Mouse (Mus musculus) right cerebral cortex, postnatal 36 days (tissue): ENCODE data around the gene Ppox.
"Not testable (repeated sequence)": the region's sequence is repeated elsewhere in the genome, so short reads cannot be mapped to it uniquely, and the experiment has no call there.

Experiments
- DNase-seq, 2 experiments: peaks; one replicate each; pipeline ENCODE4 v3.0.0; 2022; ENCODE audit warnings: low spot score in 2 of 2, mixed read lengths in 1 of 2

The Ppox gene

GRCm38 (mm10) chr1:171280916-171281527 is at the start of gene Ppox:
Gene Ppox, minus strand, starts transcription at chr1:171281186.
- DNase-seq = peak; percentile 91 to 96

DNA sequence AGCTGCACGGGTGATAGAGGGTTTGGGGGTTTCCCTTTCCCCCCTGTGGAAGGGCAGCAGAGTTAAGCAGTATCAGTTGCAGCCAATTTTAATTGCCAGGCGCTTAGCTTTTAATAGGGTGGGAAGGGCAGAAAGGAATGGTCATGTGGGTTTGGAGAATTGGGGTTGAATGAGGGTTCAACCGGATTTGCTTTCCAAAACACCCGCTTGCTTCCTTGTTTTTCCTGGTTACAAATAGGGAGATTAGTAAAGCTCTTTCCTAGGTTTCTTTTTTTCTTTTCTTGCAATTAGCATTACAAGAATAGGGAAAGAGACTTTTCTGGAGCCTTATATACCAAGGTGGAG is 49.2 kb upstream of the Ppox start:
- DNase-seq = no peak

DNA sequence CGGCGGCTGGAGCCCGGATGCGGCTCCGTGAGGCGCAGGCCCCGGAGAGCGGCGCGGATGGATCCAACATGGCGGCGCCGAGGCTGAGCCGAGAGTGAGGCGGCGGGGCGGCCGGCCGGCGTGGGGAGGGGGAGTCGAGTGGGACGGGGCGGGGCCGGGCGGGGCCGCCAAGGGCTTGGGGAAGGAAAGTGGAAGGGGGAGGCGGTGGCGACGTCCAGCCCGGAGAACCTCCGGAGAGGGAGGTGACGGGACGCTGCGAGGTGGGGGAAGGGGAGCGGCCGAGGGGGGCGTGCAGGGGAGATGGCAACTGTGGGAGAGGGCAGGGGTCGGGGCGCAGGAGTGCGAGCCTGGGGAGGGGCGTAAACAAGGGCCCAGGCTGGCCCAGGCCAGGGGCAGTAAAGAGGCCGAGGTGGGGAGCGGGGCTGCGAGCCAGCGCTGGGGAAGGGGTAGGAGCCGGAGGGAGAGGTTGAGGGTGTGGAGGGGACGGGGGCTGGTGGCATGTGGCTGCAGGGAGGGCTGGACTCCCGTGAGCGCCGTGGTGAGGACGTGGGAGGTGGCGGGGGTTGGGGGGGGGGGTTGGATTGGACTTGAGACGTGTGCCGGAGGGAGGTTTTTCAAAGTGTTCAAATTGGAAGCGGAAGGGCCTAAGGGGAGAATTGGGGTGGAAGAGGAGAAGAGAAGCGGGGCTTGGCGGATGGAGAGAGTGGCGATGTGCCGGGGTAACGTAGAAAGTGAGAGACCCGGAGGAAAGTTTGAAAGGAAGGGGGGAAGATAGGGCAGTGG is 48.6 kb upstream of the Ppox start:
- no peak for DNase-seq

DNA sequence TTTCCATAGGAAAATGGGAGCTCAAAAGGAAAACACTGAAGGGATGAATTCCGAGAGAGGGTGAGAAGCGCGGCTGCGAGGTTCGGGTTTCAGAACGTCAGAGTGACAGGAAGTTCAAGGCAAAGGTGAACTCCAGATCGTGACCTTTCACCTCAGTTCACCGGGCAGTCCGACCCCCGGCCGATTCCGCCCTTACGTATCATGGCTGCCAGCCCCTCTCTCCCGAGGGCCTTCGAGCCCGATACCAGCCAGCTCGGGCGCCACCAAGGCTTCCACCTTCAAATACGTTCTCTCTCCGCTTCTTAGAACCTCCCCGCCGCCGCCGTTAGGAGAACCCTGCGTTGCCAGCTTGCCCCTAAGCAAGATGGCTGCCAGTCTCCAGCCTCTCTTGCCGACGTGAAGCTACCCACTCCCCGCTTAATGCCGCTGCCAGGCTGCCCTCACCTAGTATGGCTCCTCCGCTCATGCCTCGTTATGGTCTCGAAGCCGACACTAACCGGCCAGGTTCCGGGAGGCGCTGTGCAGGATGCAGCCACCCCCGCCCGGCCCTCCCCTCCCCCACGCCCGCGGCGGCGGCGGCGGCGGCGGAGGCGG is 48.0 kb upstream of the Ppox start, which contains the start of gene Dedd:
Gene Dedd (plus strand): TSS at position 307 of the 594 bp plus-strand sequence.
- peak; percentile 93 for DNase-seq

GRCm38 (mm10) chr1:171328244-171328643 is 47.3 kb upstream of the Ppox start:
- DNase-seq = no peak

- DNase-seq = not testable (repeated sequence)
These were observed 45.6 kb upstream of the Ppox start for GRCm38 (mm10) chr1:171326588-171326987.

DNA sequence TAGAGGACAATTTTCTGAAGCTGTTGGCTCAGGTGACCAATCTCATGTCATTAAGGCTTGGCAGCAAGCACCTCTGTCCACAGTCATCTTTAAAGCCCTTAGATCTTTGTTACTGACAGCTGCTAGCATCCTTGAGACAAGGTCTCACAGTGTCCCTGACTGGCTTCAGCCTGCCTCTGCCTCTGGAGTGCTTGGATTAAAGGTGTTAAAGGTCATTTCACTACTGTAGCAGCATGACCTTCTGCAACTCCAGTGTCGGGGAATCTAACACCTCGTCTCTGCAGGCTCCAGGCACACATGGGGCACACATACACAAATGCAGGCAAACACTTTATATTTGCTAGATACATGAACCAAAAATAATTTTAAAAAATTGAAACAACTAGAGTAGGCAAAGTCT is 44.6 kb upstream of the Ppox start:
- DNase-seq = no peak

- no peak for DNase-seq
These were observed 41.0 kb upstream of the Ppox start for GRCm38 (mm10) chr1:171322012-171322411.

DNA sequence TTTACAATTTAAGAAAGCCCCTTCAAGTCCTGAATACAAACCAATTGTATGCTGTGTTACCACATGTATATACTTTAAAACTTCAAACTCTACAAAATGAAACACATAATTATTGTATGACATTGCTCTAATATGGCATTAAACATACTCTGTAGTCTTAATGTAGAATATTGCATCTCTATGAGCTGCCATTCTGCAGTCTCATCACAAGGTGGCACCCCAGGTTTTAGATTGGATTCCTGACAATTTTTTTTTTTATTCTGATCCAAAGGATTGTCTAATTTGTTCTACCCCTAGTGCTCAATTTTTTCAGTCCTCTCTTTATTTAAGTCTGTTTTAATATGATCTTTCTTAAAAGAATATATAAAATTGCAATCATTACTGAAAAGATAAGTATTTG is 40.4 kb upstream of the Ppox start:
- DNase-seq = no peak

GRCm38 (mm10) chr1:171320151-171320550 is 39.2 kb upstream of the Ppox start:
- DNase-seq = no peak

DNA sequence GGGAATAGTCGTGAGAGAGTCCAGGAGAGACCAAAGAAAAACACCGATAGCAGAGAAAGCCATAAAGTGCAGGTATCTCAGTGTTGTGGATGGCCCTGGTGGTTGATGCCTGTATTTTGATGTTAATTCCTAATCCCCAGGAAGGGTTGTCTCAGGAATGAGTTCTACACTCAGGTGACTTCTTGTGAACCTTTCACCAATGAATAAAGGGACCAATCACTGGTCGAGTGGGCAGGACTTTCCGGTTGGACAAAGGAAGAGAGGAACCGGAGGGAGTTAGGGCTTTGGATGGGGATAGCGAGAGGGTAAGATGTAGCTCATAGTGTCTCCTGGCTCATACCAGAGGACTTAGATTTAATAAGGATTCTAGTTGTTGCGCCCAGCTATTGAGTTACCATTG is 38.8 kb upstream of the Ppox start:
- DNase-seq = no peak

- DNase-seq = no peak
These were observed 28.3 kb upstream of the Ppox start for GRCm38 (mm10) chr1:171309321-171309720.

- not testable (repeated sequence) for DNase-seq
These were observed 25.2 kb upstream of the Ppox start for GRCm38 (mm10) chr1:171306157-171306556.

DNA sequence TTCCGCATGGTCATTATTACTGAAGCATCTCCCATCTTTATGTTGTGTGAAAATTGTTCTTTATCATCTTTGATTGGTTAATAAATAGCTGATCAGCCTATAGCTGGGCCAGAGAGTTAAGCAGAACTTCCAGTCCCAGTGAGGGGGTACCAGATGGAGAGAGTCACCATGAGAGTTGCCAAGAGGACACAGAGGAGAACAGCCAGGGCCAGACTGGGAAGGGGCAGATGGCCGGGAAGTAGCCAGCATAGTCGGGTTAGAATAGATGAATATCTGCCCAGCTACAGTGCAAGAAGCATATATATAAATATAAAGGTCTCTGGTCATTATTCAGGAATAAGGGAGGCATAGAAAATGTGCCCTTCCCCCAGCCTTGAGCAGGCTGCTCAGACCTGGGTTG is 17.2 kb upstream of the Ppox start:
- DNase-seq = no peak

- no peak for DNase-seq
These were observed 14.0 kb upstream of the Ppox start for GRCm38 (mm10) chr1:171295063-171295402.

DNA sequence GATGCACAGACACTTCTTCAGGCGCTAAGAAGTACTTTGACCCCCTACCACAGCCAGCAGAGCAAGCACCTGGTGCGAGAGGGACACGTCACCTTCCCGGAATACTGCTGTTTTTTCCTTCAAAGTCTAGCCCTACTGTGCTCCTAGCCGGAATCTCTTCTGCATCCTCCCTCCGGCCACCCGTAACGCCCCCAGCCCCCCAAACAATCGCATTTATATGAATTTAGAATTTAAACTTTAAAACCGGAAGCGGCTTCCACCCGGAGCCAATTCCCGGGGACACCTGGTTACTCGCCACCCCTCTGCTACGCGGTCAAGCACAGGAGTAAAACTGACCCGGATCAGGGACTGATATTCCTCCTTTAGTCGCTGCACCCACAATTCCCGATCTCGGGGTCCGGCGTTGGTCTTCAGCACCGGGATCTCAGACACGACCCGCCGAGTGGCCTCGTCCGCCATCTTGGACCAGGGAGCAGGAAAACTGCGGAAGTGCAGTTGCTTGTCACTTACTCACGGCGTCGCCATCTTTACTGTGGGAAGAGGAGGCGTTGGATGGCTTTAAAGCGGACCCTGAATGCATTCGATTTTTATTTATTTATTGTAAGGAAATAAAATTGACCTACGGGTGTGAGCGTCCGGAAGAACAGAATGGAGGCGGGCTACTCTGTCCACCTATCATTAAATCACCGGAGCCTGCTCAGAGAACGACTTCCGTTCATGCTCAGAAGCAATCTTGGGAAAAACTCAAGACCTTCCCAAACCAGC is 13.5 kb upstream of the Ppox start, which contains the start of gene Ufc1:
Gene Ufc1 (minus strand): TSS at position 727 of the 765 bp plus-strand sequence.
- DNase-seq = peak; percentile 68 to 78

- no peak for DNase-seq
These were observed 12.9 kb upstream of the Ppox start for GRCm38 (mm10) chr1:171293906-171294297.

- DNase-seq = no peak
These were observed 12.4 kb upstream of the Ppox start for GRCm38 (mm10) chr1:171293351-171293750.

DNA sequence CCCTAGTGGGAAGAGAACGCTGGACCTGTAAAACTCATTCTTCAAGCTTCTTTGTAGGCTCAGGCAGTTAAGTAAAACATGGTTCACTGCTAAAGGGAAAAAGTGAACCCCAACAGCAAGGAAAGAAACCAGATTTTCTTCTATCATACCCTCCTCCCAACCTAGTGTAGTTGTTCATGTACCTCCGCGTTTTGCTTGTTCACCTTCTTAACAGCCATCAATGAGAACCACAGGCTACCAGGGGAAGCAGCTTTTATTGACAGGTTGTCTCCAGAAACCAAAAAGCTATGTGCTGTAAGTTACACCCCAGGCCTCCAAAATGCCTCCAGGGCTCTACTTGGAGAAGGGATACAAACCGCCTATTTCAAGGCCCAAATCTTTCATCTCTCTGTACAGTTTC is 7.3 kb upstream of the Ppox start:
- DNase-seq = no peak

DNA sequence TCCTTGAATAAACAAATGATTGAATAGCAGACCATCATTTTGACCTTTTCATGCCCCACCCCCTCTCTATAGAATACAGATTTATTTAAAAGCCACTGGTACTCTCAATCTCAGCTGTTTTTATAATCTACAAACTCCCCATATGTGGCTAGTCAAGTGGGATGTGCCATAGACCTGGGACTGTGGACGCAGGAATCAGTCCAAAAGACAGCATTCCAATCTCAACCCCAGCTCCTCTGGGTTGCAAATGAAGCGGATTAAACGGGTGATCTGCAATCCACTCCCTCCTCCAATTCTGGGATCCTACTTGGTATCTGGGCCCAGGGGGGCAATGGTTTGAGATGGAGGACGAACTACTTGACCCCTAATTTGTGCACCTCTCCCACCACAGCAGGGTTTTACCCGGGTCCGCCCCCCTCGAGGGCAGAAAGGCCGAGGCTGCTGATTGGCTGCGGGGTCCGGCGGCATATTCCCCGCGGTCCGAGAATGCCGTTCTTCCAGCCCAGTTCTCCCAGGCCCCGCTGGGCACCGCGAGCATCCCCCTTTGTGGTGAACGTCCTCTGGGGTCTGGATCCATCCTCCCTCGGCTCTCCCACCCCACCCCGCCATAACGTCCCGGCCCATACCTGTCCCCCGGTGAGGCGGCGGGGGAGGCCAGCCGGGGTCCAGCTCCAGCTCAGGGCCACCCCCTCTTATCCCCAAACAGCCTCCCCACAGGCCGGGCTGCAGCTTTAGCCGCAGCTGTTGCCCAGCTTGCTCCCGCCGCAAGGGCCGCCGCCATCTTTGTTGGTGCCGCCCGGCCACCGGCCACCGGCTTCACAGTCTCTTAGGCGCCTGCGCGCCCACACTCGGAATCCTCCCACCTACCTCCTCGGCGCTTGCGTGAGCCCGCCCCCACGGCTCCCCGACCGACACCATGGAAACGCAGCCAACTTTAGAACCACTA is 6.4 kb upstream of the Ppox start, which contains the start of gene Usp21:
Gene Usp21 (minus strand): TSS at position 856 of the 946 bp plus-strand sequence.
- peak; percentile 93 to 95 for DNase-seq

DNA sequence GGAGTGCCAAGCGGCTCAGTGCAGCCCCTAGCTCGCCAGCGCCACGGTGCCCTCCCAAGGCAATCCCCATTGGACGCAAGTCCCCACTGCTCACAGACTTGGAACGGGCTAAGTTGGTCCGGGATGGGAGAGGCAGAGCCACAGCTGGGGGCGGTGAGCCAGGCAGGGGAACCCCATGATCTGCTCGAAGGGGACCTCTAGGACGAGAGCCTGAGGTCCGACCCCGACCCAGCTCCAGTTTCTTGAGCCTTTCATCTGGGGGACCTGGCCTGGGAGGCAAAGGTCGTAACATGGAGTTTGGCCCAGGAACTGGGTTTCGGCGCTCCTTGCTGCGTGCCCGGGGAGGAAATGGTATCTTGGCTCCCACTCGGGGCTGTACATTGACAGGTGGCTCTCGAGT is 5.5 kb upstream of the Ppox start:
- DNase-seq = no peak
